Mouse (Mus musculus) gastrocnemius, postnatal 14 days (tissue): ENCODE data around the gene Tmem119. TPM values are rescaled to one million over a fixed set of nuclear protein-coding genes. Genes with fewer than 3 reads are reported as not detected.
"Not testable (repeated sequence)": the region's sequence is repeated elsewhere in the genome, so short reads cannot be mapped to it uniquely, and the experiment has no call there.

Experiments
- DNase-seq: peaks from one replicate; pipeline ENCODE4 v3.0.0; 2021; ENCODE audit warnings: mixed read lengths
- intact Hi-C: fragments of 180-260 bp; cut with DNase I; formaldehyde crosslinking; loops from one replicate; pipeline ENCODE4 v1.15.1; 2025; ENCODE audit warnings: low total_unique reads
- total RNA-seq, 2 experiments: library from RNA; stranded (reverse); gene quantifications; 2 replicates each; pipeline ENCODE4 v1.2.3; 2021

The Tmem119 gene
- total RNA-seq, 2 experiments from 2014 or later, result 5.8 to 11.2 TPM

- DNase-seq, result no peak
- intact Hi-C loops, result no loop called here
Observed at GRCm38 (mm10) chr5:113826619-113827018, 26.3 kb upstream of the Tmem119 start.

DNA sequence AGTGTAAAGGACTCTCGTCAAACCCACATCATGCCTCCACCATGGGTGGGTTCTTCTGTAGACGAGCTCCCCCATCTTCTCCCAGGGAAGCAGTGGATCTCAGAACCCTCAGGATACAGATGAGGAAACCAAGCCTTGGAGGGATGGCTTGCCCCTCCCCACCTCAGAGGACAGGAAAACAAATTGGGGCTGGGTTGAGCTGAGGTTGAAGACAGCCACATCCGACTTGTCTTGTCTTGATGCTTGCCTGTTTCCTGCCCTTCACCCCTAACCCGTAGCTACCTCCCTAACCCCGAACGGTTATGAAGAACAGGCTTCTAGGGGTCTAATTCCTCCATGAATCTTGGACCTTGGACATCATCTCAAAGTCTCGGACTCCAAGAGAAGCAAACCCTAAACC is 25.2 kb upstream of the Tmem119 start:
- DNase-seq, result no peak
- intact Hi-C loops, result no loop called here

- no peak for DNase-seq
- intact Hi-C loops, result no loop called here
Observed at GRCm38 (mm10) chr5:113824228-113824627, 23.9 kb upstream of the Tmem119 start.

DNA sequence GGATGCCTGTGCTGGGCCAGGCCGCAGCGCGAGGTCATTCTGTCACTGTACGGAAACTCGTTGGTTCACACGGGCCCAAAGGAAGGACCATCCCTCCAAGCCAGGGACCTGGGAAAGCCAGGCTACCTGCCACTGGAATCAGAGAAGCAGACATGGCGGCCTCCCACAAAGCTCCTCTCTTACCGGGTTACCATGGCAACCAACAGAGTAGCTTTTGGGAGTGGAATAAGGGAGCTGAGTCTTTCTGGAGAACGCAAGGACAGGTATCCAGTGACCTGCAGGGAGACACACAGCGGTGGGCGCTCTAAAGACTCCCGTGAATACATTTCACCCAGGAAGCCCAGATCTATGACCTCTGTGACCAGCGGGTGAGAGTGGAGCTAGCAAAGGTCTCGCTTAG is 18.3 kb upstream of the Tmem119 start:
- intact Hi-C loops, result loop anchor here (10.0 kb wide), 1 partner anchor 454 kb away; no protein-coding TSS in a partner anchor
- DNase-seq, result no peak

GRCm38 (mm10) chr5:113815638-113816152 is 15.4 kb upstream of the Tmem119 start:
- DNase-seq, result peak; percentile 82

DNA sequence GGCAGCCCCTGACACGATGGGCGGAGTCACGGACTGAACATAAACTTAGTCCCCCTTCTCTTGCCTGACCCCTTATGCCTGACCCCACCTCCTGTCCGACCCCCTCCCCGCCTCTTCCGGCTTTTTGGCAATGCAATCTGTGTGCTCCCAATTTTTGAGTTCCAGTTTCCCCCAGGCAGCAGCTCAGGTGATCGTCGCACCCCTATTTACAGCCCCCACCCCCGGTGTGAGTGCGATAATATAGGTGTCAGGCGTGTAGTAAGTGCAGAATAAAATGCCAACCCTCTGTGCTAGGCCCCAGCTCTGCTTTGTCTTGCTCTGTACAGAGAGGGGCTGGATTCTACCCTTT is 14.7 kb upstream of the Tmem119 start:
- intact Hi-C loops, result loop anchor here (10.0 kb wide), 1 partner anchor 450 kb away; no protein-coding TSS in a partner anchor
- no peak for DNase-seq

More at GRCm38 (mm10) chr5:113815638-113816152, 15.4 kb upstream of the Tmem119 start:
- intact Hi-C loops, result loop anchor here (10.0 kb wide), 1 partner anchor 451 kb away; no protein-coding TSS in a partner anchor

- no peak for DNase-seq
- intact Hi-C loops, result loop anchor here (10.0 kb wide), 1 partner anchor 450 kb away; no protein-coding TSS in a partner anchor
Observed at GRCm38 (mm10) chr5:113814111-113815040, 14.1 kb upstream of the Tmem119 start.

DNA sequence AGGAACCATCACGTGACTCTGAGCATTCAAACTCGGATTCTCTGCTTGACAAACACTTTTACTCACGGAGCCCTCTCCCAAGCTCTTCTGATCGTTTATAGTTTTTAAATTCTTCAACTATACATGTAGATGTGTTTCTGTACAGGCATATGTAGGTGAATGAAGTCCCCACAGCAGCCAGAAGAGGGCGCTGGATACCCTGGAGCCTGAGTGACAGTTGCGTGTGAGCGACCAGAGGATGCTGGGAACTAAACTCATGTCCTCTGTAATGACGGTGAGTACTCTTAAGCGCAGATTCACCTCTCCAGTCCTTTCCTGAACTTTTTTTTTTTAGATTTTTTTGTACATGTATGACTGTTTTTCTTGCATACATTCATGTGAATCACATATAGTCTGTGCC is 13.3 kb upstream of the Tmem119 start:
- intact Hi-C loops, result loop anchor here (2.0 to 10.0 kb wide), 2 partner anchors 37 to 449 kb away; no protein-coding TSS in a partner anchor
- DNase-seq, result no peak

DNA sequence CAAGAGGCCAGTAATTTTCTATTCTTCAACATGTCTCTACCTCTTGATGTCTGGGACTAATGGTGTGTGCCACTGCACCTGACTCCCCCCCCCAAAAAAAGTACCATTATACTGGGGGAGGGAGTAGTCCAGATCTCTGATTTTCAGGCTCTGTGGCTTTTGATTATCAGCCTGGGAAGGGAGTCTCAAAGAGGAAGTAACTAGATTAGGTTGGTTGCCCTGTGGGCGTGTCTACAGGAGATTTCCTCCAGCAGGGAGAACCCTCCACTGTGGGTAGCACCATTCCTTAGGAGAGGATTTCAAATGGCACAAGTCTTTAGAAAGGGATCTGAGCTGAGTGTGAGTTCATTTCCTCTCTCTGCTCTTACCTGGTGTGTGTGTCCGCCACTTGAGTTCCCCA is 12.3 kb upstream of the Tmem119 start:
- intact Hi-C loops, result loop anchor here (2.0 to 10.0 kb wide), 2 partner anchors 36 to 448 kb away; no protein-coding TSS in a partner anchor
- DNase-seq, result no peak

GRCm38 (mm10) chr5:113811824-113812420 is 11.6 kb upstream of the Tmem119 start:
- DNase-seq, result not testable (repeated sequence)
- intact Hi-C loops, result loop anchor here (2.0 to 10.0 kb wide), 2 partner anchors 35 to 447 kb away; no protein-coding TSS in a partner anchor

- intact Hi-C loops, result loop anchor here (10.0 kb wide), 1 partner anchor 445 kb away; no protein-coding TSS in a partner anchor
- no peak for DNase-seq
Observed at GRCm38 (mm10) chr5:113810111-113810510, 9.8 kb upstream of the Tmem119 start.

GRCm38 (mm10) chr5:113808177-113808576 is 7.9 kb upstream of the Tmem119 start:
- intact Hi-C loops, result no loop called here
- no peak for DNase-seq

DNA sequence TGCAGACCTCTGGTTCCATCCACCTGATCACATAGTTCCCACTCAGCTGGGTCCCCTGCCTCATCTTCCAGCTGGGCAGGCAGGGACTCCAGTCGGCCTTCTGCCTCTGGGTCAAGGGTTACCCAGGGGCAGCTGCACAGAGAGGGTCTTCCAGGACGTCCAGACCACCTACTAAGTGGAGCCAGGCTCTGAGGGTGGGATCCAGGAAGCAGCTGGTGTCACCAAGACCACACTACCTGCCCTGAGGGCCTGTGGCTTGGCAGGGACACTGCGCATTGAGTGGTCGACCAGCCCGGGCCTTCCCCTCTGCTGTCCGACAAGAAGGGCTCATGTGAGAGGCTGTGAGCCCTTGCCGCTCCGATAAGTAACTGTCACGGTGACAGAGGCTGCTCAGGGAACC is 7.4 kb upstream of the Tmem119 start:
- DNase-seq, result no peak
- intact Hi-C loops, result no loop called here

GRCm38 (mm10) chr5:113806414-113806813 is 6.1 kb upstream of the Tmem119 start:
- intact Hi-C loops, result no loop called here
- DNase-seq, result no peak

GRCm38 (mm10) chr5:113805301-113805700 is 5.0 kb upstream of the Tmem119 start:
- intact Hi-C loops, result no loop called here

GRCm38 (mm10) chr5:113804395-113804966 is 4.2 kb upstream of the Tmem119 start:
- intact Hi-C loops, result no loop called here
- DNase-seq, result no peak

More at GRCm38 (mm10) chr5:113805301-113805700, 5.0 kb upstream of the Tmem119 start:
- DNase-seq, result no peak

GRCm38 (mm10) chr5:113799691-113800090 is 625 bp downstream of the Tmem119 start:
- no peak for DNase-seq
- intact Hi-C loops, result no loop called here

GRCm38 (mm10) chr5:113798525-113798924 is 1.8 kb downstream of the Tmem119 start:
- intact Hi-C loops, result no loop called here
- DNase-seq, result no peak

DNA sequence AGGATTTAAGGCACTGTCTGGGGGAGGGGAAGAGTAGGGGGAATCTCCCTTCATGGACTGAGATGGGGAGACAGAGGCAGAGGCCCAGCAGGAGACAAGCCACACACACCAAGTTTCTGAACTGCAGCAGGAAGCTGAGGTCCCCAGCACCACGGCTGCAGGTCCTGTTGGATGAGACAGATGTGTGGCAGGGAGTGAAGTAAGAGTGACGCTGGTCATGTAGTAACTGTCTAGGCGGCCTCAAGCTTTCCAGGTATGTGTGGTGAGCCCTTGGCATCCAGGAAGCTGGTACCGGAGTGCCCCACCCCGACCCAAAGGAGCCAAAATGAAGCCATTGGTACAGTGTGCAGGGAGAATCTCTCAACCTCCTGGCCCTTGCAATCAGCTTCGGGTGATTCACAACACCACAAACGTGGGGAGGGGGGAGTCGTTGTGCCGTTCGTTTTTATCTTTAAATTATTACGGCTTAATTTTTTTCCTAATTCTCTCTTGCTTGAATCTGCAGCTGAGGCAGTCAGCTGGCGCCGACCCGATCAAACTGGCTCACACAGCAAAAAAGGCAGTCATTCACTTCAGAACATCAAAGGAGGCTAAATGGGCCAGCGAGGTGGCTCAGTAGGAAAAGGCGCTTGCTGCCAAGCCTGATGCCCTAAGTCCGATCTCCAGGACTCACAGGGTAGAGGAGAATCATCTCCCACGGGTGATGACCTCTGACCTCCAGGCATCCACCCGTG is 3.0 kb downstream of the Tmem119 start:
- intact Hi-C loops, result no loop called here
- DNase-seq, result no peak
